Mouse (Mus musculus): ENCODE data around the gene Stat6. TPM values are rescaled to one million over a fixed set of nuclear protein-coding genes. Genes with fewer than 3 reads are reported as not detected.

Gene Stat6
- polyA plus RNA-seq, 1 experiment from 2014 or later: 28.5 TPM

DNA sequence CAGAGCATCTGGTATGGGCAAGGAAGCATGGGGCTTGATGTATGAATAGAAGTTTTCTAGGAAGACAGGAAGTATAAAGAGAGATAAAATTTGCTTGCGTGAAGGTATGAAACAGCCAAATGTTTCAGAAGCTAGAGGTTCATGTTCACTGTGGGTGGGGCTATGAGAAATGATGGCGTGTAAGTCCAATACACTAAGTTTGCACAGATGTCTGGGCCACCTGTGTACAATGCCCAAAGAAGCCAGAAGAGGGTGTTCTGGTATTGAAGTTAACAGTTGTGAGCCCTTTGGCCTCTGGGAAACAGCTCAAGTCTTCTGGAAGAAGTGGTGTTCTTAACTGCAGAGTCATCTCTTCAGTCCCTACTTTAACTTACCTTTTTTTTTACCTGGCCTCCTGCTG is 27.4 kb downstream of the Stat6 start:
- Histone ChIP-seq H3K4me3 (ENCODE audit: low read depth, low read length) (no peak overlapping the region), H3K9ac (ENCODE audit: low read length) (no peak overlapping the region), H3K9me3 (ENCODE audit: control insufficient read depth, low read length) (no peaks in the 10 kb centered on the region), H3K36me3 (ENCODE audit: control insufficient read depth, insufficient read depth, low read length) (no peaks in the 10 kb centered on the region), H3K27ac (ENCODE audit: low read depth) (no peak overlapping the region), H3K4me1 (replicated peaks; ENCODE audit: control insufficient read depth, insufficient read depth, low read length) (peaks cover 34% of the 10 kb centered on the region), H3K27me3 (replicated peaks; ENCODE audit: control insufficient read depth, insufficient read depth, low read length) (0 out of 2 replicates have a peak, but pooled peaks cover 4% of the 10 kb centered on the region), H3K4me2 (ENCODE audit: low read length) (no peak overlapping the region)
- WGBS: 89% methylated on average over 2 of the region's 2 CpGs
- no peak for ATAC-seq (replicated peaks; ENCODE audit: low FRiP score, low TSS enrichment, low read depth)
- no peak for DNase-seq (ENCODE audit: low spot score)

DNA sequence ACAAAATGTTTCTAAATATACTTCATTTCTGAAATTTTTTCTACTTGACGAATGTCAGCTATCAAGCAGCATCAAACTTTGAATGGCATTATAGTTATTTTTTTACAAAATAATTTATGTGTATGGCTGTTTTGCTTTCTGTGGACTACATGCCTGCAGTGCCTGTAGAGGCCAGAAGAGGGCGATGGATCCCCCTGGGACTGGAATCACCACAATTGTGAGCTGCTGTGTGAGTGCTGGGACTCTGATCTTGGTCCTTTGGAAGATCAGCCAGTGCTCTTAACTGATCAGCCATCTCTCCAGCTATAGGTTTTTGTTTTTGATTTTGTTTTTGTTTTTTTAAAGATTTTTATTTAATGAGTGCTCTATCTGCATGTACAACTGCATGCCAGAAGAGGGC is 28.5 kb downstream of the Stat6 start:
- no peak overlapping the region for H3K27ac ChIP-seq (ENCODE audit: low read depth)
- no peaks in the 10 kb centered on the region for H3K27me3 ChIP-seq (replicated peaks; ENCODE audit: control insufficient read depth, insufficient read depth, low read length)
- WGBS: 35% methylated on average over 2 of the region's 2 CpGs
- H3K4me2 ChIP-seq (ENCODE audit: low read length): no peak overlapping the region
- ATAC-seq (replicated peaks; ENCODE audit: low FRiP score, low TSS enrichment, low read depth) (no peak), DNase-seq (ENCODE audit: low spot score) (no peak)
- H3K9me3 ChIP-seq (ENCODE audit: control insufficient read depth, low read length): no peaks in the 10 kb centered on the region
- H3K36me3 ChIP-seq (ENCODE audit: control insufficient read depth, insufficient read depth, low read length): no peaks in the 10 kb centered on the region
- no peak overlapping the region for H3K4me3 ChIP-seq (ENCODE audit: low read depth, low read length)
- H3K9ac ChIP-seq (ENCODE audit: low read length): no peak overlapping the region
- peaks cover 28% of the 10 kb centered on the region for H3K4me1 ChIP-seq (replicated peaks; ENCODE audit: control insufficient read depth, insufficient read depth, low read length)

DNA sequence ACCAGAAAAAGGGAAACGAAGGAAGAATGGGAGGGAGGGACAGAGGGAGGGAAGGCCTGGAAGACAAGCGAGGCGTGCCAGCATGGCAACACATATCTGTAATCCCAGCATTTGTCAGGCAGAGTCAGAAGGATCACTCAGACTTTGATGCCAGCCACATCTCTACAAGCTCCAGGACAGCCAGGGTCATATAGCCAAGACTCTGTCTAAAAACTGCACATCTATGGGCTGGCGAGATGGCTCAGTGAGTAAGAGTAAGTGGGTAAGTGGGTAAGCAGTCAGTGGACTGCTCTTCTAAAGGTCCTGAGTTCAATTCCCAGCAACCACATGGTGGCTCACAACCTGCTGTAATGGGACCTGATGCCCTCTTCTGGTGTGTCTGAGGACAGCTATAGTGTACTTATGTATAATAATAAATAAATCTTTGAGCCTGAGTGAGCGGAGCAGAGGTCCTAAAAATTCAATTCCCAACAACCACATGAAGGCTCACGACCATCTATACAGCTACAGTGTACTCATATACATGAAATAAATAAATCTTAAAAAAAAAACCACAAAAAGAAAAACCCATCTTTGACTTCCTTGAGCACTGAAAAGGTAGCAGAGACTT is 31.4 kb downstream of the Stat6 start:
- no peak overlapping the region for H3K4me3 ChIP-seq (ENCODE audit: low read depth, low read length)

DNA sequence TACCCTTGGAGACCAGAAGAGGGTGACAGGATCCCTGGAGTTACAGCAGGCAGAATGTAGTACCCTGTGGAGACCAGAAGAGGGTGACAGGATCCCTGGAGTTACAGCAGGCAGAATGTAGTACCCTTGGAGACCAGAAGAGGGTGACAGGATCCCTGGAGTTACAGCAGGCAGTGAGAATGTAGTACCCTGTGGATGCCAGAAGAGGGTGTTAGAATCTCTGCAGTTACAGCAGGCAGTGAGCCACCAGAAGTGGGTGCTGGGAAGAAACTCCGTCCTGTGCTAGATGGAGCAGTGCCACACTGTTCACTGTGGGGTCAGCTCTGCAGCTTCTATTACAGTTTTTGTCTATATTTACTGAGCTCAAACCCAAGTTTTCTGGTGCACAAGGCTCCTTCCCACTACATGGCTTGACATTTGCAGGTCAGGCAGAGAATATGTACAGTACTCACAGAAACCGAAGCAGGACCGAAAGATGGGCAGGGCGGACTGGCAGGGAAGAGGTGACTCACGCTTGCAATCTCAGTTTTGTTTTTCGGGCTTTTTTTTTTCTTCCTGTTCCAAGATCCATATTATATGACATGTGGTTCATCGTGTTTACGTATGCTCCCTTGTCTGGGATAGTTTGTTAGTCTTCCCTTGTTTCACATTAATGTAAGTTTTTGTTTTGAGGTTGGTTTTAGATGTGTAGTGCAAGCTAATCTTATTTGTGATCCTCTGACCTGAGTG is 32.2 kb downstream of the Stat6 start:
- ATAC-seq (replicated peaks; ENCODE audit: low FRiP score, low TSS enrichment, low read depth) (no peak), DNase-seq (ENCODE audit: low spot score) (peak; percentile 69)
- Histone ChIP-seq H3K9ac (ENCODE audit: low read length) (no peak overlapping the region), H3K4me1 (replicated peaks; ENCODE audit: control insufficient read depth, insufficient read depth, low read length) (0 out of 2 replicates have a peak, but pooled peaks cover 3% of the 10 kb centered on the region), H3K4me2 (ENCODE audit: low read length) (no peak overlapping the region), H3K27ac (ENCODE audit: low read depth) (no peak overlapping the region), H3K4me3 (ENCODE audit: low read depth, low read length) (no peak overlapping the region), H3K27me3 (replicated peaks; ENCODE audit: control insufficient read depth, insufficient read depth, low read length) (no peaks in the 10 kb centered on the region), H3K36me3 (ENCODE audit: control insufficient read depth, insufficient read depth, low read length) (no peaks in the 10 kb centered on the region), H3K9me3 (ENCODE audit: control insufficient read depth, low read length) (no peaks in the 10 kb centered on the region)
- WGBS: 88% methylated on average over 8 of the region's 8 CpGs

More for the DNA sequence above, 31.4 kb downstream of the Stat6 start:
- WGBS: 92% methylated on average over 6 of the region's 6 CpGs
- ATAC-seq (replicated peaks; ENCODE audit: low FRiP score, low TSS enrichment, low read depth) (no peak), DNase-seq (ENCODE audit: low spot score) (no peak)
- Histone ChIP-seq H3K4me2 (ENCODE audit: low read length) (no peak overlapping the region), H3K4me1 (replicated peaks; ENCODE audit: control insufficient read depth, insufficient read depth, low read length) (peaks cover 7% of the 10 kb centered on the region; the same call in 1 of the 2 replicates), H3K27ac (ENCODE audit: low read depth) (no peak overlapping the region), H3K36me3 (ENCODE audit: control insufficient read depth, insufficient read depth, low read length) (no peaks in the 10 kb centered on the region), H3K9me3 (ENCODE audit: control insufficient read depth, low read length) (no peaks in the 10 kb centered on the region), H3K9ac (ENCODE audit: low read length) (no peak overlapping the region), H3K27me3 (replicated peaks; ENCODE audit: control insufficient read depth, insufficient read depth, low read length) (no peaks in the 10 kb centered on the region)

DNA sequence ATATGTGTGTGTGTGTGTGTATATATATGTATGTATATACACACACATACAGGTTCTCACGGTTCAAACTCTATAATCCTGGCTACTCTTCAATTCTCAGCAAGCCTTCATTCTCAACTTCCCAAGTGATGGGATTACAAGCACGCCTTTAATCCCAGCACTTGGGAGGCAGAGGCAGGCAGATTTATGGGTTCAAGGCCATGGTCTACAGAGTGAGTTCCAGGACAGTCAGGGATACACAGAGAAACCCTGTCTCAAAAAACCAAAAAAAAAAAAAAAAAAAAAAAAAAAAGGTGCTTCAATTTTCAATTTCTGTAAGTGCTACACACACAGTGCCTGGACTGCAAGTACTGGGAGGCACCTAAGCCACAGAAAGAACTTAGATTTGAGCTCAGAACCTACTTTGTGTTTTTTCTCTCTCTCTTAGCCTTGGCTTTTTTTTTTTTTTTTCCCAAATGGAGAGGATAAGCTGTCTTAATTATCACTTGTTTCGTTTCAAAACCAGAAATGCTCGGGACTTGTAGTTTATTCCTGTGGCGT is 33.1 kb downstream of the Stat6 start:
- no peaks in the 10 kb centered on the region for H3K9me3 ChIP-seq (ENCODE audit: control insufficient read depth, low read length)
- 0 out of 2 replicates have a peak, but pooled peaks cover 3% of the 10 kb centered on the region for H3K4me1 ChIP-seq (replicated peaks; ENCODE audit: control insufficient read depth, insufficient read depth, low read length)
- H3K4me3 ChIP-seq (ENCODE audit: low read depth, low read length): peak overlapping the region; percentile 59
- H3K27me3 ChIP-seq (replicated peaks; ENCODE audit: control insufficient read depth, insufficient read depth, low read length): no peaks in the 10 kb centered on the region
- peak overlapping the region; percentile 64 for H3K4me2 ChIP-seq (ENCODE audit: low read length)
- no peak for ATAC-seq (replicated peaks; ENCODE audit: low FRiP score, low TSS enrichment, low read depth)
- no peaks in the 10 kb centered on the region for H3K36me3 ChIP-seq (ENCODE audit: control insufficient read depth, insufficient read depth, low read length)
- no peak for DNase-seq (ENCODE audit: low spot score)
- H3K27ac ChIP-seq (ENCODE audit: low read depth): peak overlapping the region; percentile 62
- WGBS: 50% methylated on average over 5 of the region's 5 CpGs
- peak overlapping the region; percentile 31; the same call in 1 of the 2 replicates for H3K9ac ChIP-seq (ENCODE audit: low read length)

DNA sequence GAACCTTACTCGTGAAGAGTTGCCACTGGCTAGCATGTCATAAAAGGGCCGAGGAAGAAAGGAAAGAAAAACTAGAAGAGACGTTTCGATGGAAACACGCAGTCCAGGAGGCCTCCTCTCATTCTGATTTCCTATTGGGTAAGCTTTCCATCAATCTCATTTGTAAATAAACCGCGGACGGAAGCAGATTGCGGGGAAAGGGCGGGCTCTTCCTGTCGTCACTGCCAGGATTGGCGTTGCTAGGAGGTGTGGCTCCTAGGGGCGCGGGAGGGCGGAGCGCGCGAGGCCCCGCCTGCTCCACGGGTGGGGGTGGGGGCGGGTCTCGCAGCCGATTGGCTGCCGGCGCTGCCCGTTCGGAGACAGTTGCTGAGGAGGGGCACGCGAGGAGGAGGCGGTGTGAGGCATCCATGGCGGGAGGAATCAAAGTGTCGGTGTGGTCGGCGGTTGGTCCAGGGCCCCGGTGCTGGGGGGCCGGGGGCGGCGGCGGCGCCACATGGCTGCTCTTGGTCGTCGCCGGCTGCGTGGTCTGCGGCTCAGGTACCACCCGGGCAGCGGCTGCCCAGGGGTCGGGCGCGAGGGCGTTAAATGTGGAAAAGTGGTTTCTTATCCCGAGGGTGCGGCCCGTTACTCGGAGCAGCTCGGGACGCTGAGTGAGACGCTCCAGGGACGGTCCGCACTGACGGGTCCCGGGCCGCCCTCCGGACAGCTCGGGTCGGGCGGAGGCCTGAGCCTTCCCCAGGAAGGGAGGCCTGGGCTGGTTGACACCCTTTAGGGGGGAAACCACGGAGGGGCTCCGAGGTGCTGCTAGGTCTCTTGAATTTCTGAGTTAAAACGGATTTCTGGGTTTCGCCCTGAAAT is 34.1 kb downstream of the Stat6 start:
- WGBS: 1% methylated on average over 66 of the region's 71 CpGs
- DNase-seq (ENCODE audit: low spot score) (peak; percentile 92), ATAC-seq (replicated peaks; ENCODE audit: low FRiP score, low TSS enrichment, low read depth) (peak; percentile 92)

DNA sequence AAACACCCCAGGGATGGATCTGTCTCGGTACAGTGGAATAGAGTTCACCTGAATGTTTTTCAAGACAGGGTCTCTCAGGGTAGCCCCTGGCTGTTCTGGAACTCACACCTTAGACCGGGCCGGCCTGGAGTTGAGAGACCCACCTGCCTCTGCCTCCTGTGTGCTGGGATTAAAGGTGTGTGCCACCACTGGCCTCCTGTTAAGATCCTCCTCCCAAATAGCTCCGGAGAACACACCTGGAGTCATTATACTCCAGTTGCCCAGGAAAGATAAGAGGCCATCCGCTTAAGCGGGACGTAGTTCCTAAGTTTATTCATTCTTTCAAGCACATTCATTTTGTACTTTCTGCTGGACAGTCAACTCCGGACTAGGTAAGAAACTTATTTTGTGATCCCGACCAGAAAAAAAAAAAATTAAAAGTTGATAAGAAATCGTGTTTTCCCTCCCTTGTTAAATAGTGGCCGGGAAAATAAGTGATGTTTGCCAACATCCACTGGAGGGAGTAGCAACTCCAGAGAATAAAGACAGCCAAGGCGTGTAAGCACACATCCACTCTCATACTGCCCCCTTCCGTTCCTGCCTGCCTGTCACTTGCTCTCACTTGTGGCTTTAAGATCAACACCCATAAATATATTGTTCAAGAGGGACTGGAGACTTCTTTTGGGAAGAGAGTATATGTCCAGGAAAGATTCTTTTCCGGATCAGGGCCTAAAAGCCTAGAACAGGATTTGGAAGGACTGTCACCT is 35.0 kb downstream of the Stat6 start:
- ATAC-seq (replicated peaks; ENCODE audit: low FRiP score, low TSS enrichment, low read depth): no peak
- peak; percentile 74 for DNase-seq (ENCODE audit: low spot score)

More for the DNA sequence above, 34.1 kb downstream of the Stat6 start:
- peak overlapping the region; percentile 62 for H3K27ac ChIP-seq (ENCODE audit: low read depth)
- H3K9me3 ChIP-seq (ENCODE audit: control insufficient read depth, low read length): no peaks in the 10 kb centered on the region
- no peaks in the 10 kb centered on the region for H3K27me3 ChIP-seq (replicated peaks; ENCODE audit: control insufficient read depth, insufficient read depth, low read length)
- H3K36me3 ChIP-seq (ENCODE audit: control insufficient read depth, insufficient read depth, low read length): no peaks in the 10 kb centered on the region
- peak overlapping the region; percentile 59 for H3K4me3 ChIP-seq (ENCODE audit: low read depth, low read length)
- peak overlapping the region; percentile 60 for H3K9ac ChIP-seq (ENCODE audit: low read length)
- H3K4me2 ChIP-seq (ENCODE audit: low read length): peak overlapping the region; percentile 84
- 0 out of 2 replicates have a peak, but pooled peaks cover 3% of the 10 kb centered on the region for H3K4me1 ChIP-seq (replicated peaks; ENCODE audit: control insufficient read depth, insufficient read depth, low read length)

More for the DNA sequence above, 35.0 kb downstream of the Stat6 start:
- H3K9me3 ChIP-seq (ENCODE audit: control insufficient read depth, low read length): no peaks in the 10 kb centered on the region
- H3K36me3 ChIP-seq (ENCODE audit: control insufficient read depth, insufficient read depth, low read length): no peaks in the 10 kb centered on the region
- 0 out of 2 replicates have a peak, but pooled peaks cover 3% of the 10 kb centered on the region for H3K4me1 ChIP-seq (replicated peaks; ENCODE audit: control insufficient read depth, insufficient read depth, low read length)
- H3K9ac ChIP-seq (ENCODE audit: low read length): peak overlapping the region; percentile 60
- H3K27me3 ChIP-seq (replicated peaks; ENCODE audit: control insufficient read depth, insufficient read depth, low read length): no peaks in the 10 kb centered on the region
- 9% methylated on average over 14 of the region's 14 CpGs for WGBS
- H3K27ac ChIP-seq (ENCODE audit: low read depth): 0 out of 2 replicates have a peak overlapping the region, but pooled peaks have one; percentile 62
- H3K4me3 ChIP-seq (ENCODE audit: low read depth, low read length): peak overlapping the region; percentile 59
- peak overlapping the region; percentile 84 for H3K4me2 ChIP-seq (ENCODE audit: low read length)

Data from intestine, embryonic 14.5 days (tissue).